Mouse (Mus musculus) kidney, postnatal 0 days (tissue): ENCODE results near the gene Plekhm3. TPM values are rescaled to one million over a fixed set of nuclear protein-coding genes. Genes with fewer than 3 reads are reported as not detected.

Experiments
- ATAC-seq: fragments of 200-750 bp; cut with Nextera tagmentation; replicated peaks from 2 replicates; pipeline ENCODE4 v1.8.0; 2017; ENCODE audit warnings: low read depth, moderate number of reproducible peaks, moderate TSS enrichment, moderate library complexity; ENCODE audit not compliant: low FRiP score
- DNase-seq: peaks from one replicate; pipeline ENCODE4 v3.0.0-alpha.2; 2016; ENCODE audit warnings: low spot score
- H3K27ac ChIP-seq: fragments of 300-500 bp; sonication (generic); 2 replicates; pipeline ENCODE4 v1.5.1; 2014; ENCODE audit warnings: mild to moderate bottlenecking
- H3K27me3 ChIP-seq: fragments of 300-500 bp; sonication (generic); 2 replicates; pipeline ENCODE4 v1.6.1; 2014; ENCODE audit warnings: low read length, mixed read lengths; ENCODE audit not compliant: insufficient read depth
- H3K36me3 ChIP-seq: fragments of 300-500 bp; sonication (generic); 2 replicates; pipeline ENCODE4 v1.6.1; 2014; ENCODE audit warnings: low read length, mixed read lengths; ENCODE audit not compliant: insufficient read depth
- H3K4me1 ChIP-seq: fragments of 300-500 bp; sonication (generic); replicated peaks from 2 replicates; pipeline ENCODE4 v1.6.1; 2014; ENCODE audit warnings: antibody characterized with exemption, low read length, mixed read lengths; ENCODE audit not compliant: insufficient read depth
- H3K4me2 ChIP-seq: fragments of 300-500 bp; sonication (generic); 2 replicates; pipeline ENCODE4 v1.6.1; 2014; ENCODE audit warnings: mild to moderate bottlenecking, low read length, moderate library complexity, mixed read lengths
- H3K4me3 ChIP-seq: fragments of 300-500 bp; sonication (generic); replicated peaks from 2 replicates; pipeline ENCODE4 v1.5.1; 2014; ENCODE audit warnings: low read depth, low read length
- H3K9ac ChIP-seq: fragments of 300-500 bp; sonication (generic); 2 replicates; pipeline ENCODE4 v1.6.1; 2014; ENCODE audit warnings: low read depth, low read length
- H3K9me3 ChIP-seq: fragments of 300-500 bp; sonication (generic); replicated peaks from 2 replicates; pipeline ENCODE4 v1.6.1; 2016; ENCODE audit warnings: low read length, inconsistent platforms, mixed read lengths
- CTCF ChIP-seq: IDR thresholded peaks from 2 replicates; pipeline ENCODE4 v1.5.1; 2016; ENCODE audit warnings: antibody characterized with exemption, low read depth, mild to moderate bottlenecking, moderate library complexity
- WGBS: fragments of 180-500 bp; shearing (Covaris S2); extraction: QIAGEN DNeasy Blood & Tissue Kit; methylation state at CpG from one replicate; pipeline ENCODE4 v1.1.7; 2014; 5-methylcytosine and 5-hydroxymethylcytosine counted together
- polyA plus RNA-seq: library from polyadenylated mRNA; unstranded; fragments of >200 nt; fragmentation: Nextera tagmentation; extraction: Ambion mirVana; gene quantifications from 2 replicates; pipeline ENCODE4 v1.2.1, GENCODE M21; 2015

Gene Plekhm3
- polyA plus RNA-seq, 1 experiment from 2014 or later = 4.0 TPM

DNA sequence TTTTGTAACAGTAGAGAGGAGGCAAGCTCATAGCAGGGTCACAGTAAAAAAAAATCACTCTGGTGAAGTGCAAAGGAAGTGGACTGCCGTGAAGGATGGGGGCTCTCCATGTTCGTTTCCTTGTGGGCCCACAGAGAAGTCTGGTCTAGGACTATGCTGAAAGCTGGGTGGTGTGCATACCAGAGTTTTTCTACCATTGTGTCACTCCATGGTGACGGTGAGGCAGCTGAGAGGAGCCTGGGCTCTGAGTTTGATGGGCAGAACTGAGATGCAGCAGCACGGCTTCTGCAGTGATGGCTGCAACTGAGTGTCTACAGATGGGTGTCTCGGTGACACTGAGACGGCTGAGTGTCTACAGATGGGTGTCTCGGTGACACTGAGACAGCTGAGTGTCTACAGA lies 108.5 kb downstream of the Plekhm3 start:
- DNase-seq = no peak
- peaks cover 19% of the 10 kb centered on the region; the same call in 1 of the 2 replicates for H3K4me1 ChIP-seq
- WGBS = 81% methylated on average over 7 of the region's 7 CpGs

DNA sequence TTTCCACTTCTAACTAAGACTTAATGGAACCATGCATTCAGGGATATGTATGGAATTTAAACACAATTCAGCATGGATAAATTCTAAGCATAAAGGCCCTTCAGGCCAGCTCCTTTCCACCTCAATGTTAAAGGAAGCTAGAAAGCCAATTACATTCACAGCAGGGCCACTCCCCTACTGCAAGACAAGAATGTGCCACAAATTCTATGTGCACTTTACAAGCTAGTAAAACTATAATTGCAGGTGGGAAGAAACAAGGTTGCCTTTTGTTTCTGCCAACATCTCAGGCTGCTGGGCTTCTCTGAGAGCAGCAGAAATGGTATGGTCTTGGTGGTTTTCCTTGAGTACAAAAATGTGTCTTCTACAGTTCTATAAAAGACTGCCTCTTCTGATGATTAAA lies 109.1 kb downstream of the Plekhm3 start:
- DNase-seq (no peak), ATAC-seq (no peak)
- H3K27ac ChIP-seq = no peak overlapping the region
- H3K27me3 ChIP-seq = no peaks in the 10 kb centered on the region
- H3K4me2 ChIP-seq = no peak overlapping the region
- no peak overlapping the region for H3K9ac ChIP-seq
- no peaks in the 10 kb centered on the region for H3K36me3 ChIP-seq
- no peak overlapping the region for H3K4me3 ChIP-seq
- peaks cover 19% of the 10 kb centered on the region; the same call in 1 of the 2 replicates for H3K4me1 ChIP-seq
- H3K9me3 ChIP-seq = no peaks in the 10 kb centered on the region
- TF ChIP-seq CTCF = no peak

More for the DNA sequence above, 108.5 kb downstream of the Plekhm3 start:
- no peak for ATAC-seq
- Histone ChIP-seq H3K4me2 (no peak overlapping the region), H3K36me3 (no peaks in the 10 kb centered on the region), H3K27ac (no peak overlapping the region), H3K4me3 (no peak overlapping the region), H3K9me3 (no peaks in the 10 kb centered on the region), H3K27me3 (no peaks in the 10 kb centered on the region), H3K9ac (no peak overlapping the region)
- no peak for TF ChIP-seq CTCF

DNA sequence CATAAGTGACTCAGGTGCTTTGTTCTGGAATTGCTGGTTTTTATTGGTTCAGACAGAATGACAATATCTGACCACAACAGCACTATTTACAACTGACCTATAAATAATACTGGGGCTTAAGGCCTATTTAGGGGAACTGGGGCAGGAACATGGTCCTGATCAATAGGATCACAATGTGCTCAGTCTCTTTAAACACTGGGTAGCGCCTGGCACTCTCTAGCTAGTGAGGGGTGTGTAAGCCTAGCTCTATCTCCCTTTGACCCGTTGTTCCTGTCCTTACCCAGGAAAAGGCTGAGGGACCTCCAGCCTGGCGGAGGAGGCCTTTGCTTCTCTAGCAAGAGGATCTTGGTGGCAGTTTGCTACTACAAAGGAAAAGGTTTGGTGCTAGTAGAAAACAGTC lies 111.6 kb downstream of the Plekhm3 start:
- no peak overlapping the region for H3K4me3 ChIP-seq
- no peaks in the 10 kb centered on the region for H3K27me3 ChIP-seq
- DNase-seq (no peak), ATAC-seq (no peak)
- no peaks in the 10 kb centered on the region for H3K36me3 ChIP-seq
- H3K9ac ChIP-seq = no peak overlapping the region
- H3K9me3 ChIP-seq = no peaks in the 10 kb centered on the region
- H3K4me2 ChIP-seq = no peak overlapping the region
- 79% methylated on average over 3 of the region's 3 CpGs for WGBS
- no peak for TF ChIP-seq CTCF
- H3K4me1 ChIP-seq = peaks cover 15% of the 10 kb centered on the region; the same call in 1 of the 2 replicates
- no peak overlapping the region for H3K27ac ChIP-seq

DNA sequence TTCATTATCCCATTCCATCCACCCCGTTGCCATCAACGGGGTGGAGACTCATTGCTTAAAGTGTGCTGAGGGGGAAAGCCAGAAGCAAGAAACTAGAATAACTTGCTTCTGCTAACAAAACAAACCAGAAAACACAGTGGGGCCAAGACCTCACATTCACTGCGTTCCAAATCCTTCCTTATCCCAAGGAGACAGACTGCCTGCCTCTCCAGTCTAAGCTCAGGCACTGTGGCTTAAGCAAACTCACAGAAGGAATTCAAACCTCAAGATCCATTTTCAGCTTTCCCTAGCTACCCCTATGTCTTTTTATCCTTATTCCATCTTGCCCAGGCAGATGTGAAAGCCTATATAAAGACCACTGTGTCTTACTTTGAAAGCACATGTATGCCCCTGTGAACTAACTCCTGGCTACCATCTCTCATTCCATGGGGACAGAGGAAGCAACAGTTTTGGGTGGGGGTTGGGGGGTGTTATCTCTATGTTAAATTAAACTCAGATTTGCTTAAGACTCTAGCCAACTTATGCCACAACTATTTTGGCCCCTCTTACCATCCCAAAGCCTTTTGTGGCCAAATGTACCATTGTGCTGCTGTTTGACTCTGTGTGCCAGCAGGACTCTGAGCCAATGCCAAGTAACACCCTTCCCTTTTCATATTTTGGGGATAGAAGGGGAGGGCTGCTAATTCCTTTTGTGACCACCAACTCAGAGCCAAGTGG lies 112.6 kb downstream of the Plekhm3 start:
- ATAC-seq (no peak), DNase-seq (peak; percentile 45)
- H3K36me3 ChIP-seq = no peaks in the 10 kb centered on the region
- H3K27ac ChIP-seq = no peak overlapping the region
- H3K9me3 ChIP-seq = no peaks in the 10 kb centered on the region
- no peak overlapping the region for H3K4me3 ChIP-seq
- 60% methylated on average over 3 of the region's 3 CpGs for WGBS
- H3K4me1 ChIP-seq = peaks cover 13% of the 10 kb centered on the region; the same call in 1 of the 2 replicates
- H3K4me2 ChIP-seq = no peak overlapping the region
- H3K9ac ChIP-seq = no peak overlapping the region
- no peaks in the 10 kb centered on the region for H3K27me3 ChIP-seq
- no peak for TF ChIP-seq CTCF

DNA sequence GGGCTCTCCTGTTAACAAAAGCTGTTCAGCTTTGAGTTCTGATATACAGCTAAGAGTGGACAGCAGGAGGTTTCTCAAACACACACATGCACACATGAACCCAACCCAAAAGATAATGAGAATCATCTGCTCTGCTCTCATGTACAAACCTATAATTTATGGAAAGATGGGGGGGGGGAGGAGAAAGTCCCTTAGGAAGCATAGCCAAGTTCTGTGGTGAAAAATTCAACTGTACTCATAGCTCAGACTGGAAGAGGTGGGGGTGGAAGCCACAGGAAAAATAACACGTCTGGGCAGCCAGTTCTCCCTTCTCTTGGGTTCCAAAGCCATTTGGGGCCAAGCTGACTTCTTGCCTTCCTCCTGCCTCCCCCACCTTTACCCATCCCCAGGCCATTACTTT lies 115.7 kb downstream of the Plekhm3 start:
- WGBS = 18% methylated on average over 1 of the region's 1 CpGs
- Histone ChIP-seq H3K4me1 (0 out of 2 replicates have a peak, but pooled peaks cover 10% of the 10 kb centered on the region), H3K27me3 (no peaks in the 10 kb centered on the region), H3K36me3 (no peaks in the 10 kb centered on the region), H3K9me3 (no peaks in the 10 kb centered on the region), H3K4me2 (no peak overlapping the region), H3K27ac (no peak overlapping the region), H3K9ac (no peak overlapping the region), H3K4me3 (no peak overlapping the region)
- ATAC-seq (no peak), DNase-seq (no peak)
- no peak for TF ChIP-seq CTCF

DNA sequence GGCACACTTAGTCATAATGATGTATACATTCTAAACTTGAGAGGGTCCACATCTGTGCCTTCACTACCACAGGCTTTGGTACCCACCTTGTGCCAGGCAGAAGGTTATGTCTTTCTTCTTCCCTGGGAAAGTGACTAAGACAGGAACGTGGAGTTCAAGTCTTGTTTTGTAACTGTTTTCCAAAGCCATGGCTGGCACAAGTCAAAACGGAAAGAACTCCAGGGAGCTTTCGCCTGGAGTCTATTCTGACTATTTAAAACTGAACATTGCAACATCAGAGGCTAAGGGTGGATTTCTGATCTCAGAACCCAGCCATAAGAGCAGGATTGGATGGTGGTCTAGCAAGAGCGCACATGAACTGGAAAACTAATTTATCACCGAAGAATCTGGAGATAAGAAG lies 120.0 kb downstream of the Plekhm3 start:
- DNase-seq (no peak), ATAC-seq (no peak)
- 87% methylated on average over 5 of the region's 5 CpGs for WGBS
- Histone ChIP-seq H3K27me3 (no peaks in the 10 kb centered on the region), H3K4me1 (no peaks in the 10 kb centered on the region), H3K4me2 (no peak overlapping the region), H3K27ac (no peak overlapping the region), H3K9me3 (no peaks in the 10 kb centered on the region), H3K9ac (no peak overlapping the region), H3K36me3 (no peaks in the 10 kb centered on the region), H3K4me3 (no peak overlapping the region)
- TF ChIP-seq CTCF = no peak

DNA sequence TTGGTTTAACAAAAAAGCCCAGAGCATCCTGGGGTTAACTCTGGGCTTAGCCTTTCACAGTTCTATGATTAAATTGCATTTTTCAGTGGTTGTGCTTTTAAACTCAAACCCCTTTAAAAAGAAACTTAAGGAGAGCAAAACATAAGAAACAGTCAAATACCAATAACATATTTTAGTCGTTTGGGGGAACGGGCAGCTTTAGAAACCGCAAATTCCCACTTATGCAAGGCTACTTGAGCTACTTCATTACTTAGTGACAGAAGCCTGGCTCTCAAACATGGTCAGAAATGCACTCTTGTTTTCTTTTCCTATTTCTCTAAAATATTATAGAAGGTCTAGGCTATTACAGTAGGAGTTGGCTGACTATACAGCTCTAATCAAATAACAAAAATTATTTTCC lies 120.5 kb downstream of the Plekhm3 start:
- no peak for TF ChIP-seq CTCF
- WGBS = 49% methylated on average over 3 of the region's 3 CpGs

More for the DNA sequence above, 120.5 kb downstream of the Plekhm3 start:
- Histone ChIP-seq H3K9ac (no peak overlapping the region), H3K27me3 (no peaks in the 10 kb centered on the region), H3K36me3 (no peaks in the 10 kb centered on the region), H3K4me2 (no peak overlapping the region), H3K27ac (no peak overlapping the region), H3K4me3 (no peak overlapping the region), H3K4me1 (no peaks in the 10 kb centered on the region), H3K9me3 (no peaks in the 10 kb centered on the region)
- no peak for DNase-seq
- no peak for ATAC-seq
